19 mouse cellular contexts compared by ENCODE assay signal in genomic region chr9:35365975-35366374, GRCm38 (mm10). TPM values are rescaled to one million over a fixed set of nuclear protein-coding genes. Genes with fewer than 3 reads are reported as not detected.
DNase-seq lines count a peak whose midpoint lies in the region; ATAC-seq and TF ChIP-seq lines count a peak whose summit lies in the region.
"Had no signal": no experiment of that assay in that cellular context is flagged by ENCODE, and none has a peak within 500 bp of the region (broad histone marks: within the 10 kb centered on the region; RNA-seq: fewer than 3 reads in every experiment).

No protein-coding gene starts in this region.

- DNase-seq in gastrocnemius, adult 2 months, result peak; percentile 50
- no peak for DNase-seq in gastrocnemius, postnatal 25 days
- DNase-seq in 3T3-L1 (ENCODE audit: low read depth, low spot score), result peak; percentile 60
- peak; percentile 86 for DNase-seq in Patski (ENCODE audit: low read depth, low spot score)
- DNase-seq in cerebellum, postnatal 14 days, result no peak
- no peak for DNase-seq in thymus, adult 18-20 months
- DNase-seq in left cerebral cortex, adult 18-20 months (ENCODE audit: low spot score in 2 of 2), result no peak
- DNase-seq: adrenal gland, adult 2 months; adrenal gland, postnatal 25 days; cerebellum, adult 2 months; gastrocnemius, postnatal 10 days; heart, postnatal 36 days had no signal

- no peak overlapping the region for H3K4me3 ChIP-seq in gastrocnemius, adult 2 months
- H3K4me3 ChIP-seq: heart, embryonic 12.5 days; hindbrain, embryonic 12.5 days had no signal

- 0 out of 2 replicates have a peak overlapping the region, but pooled peaks have one; percentile 12 for H3K27ac ChIP-seq in gastrocnemius, adult 2 months
- H3K27ac ChIP-seq: hindbrain, embryonic 12.5 days had no signal

- CTCF ChIA-PET in Patski (lab: Charles Lee), result interaction anchor here (1.0 kb wide), 1 partner anchor 29 kb away, joined by 3 read pairs; no protein-coding TSS in a partner anchor

- ATAC-seq in Patski, result peak; percentile 63
- ATAC-seq: CD4-positive, CD25-positive, alpha-beta regulatory T cell, adult 4 months; forebrain, embryonic 14.5 days; hindbrain, embryonic 16.5 days; inflammation-experienced regulatory T-cells, adult 6 months; intestine, postnatal 0 days had no signal

- in situ Hi-C loops in Patski (cut with MboI; ENCODE audit: low pct_unique_long_range_greater_than_20kb), result no loop called here

- POLR2A ChIA-PET in Patski (lab: Charles Lee), result no interaction called here

- intact Hi-C loops in gastrocnemius, adult 2 months (cut with DNase I), result no loop called here

- no peaks in the 10 kb centered on the region for H3K27me3 ChIP-seq in Patski
- H3K27me3 ChIP-seq: heart, embryonic 12.5 days had no signal

- no peak for TF ChIP-seq CTCF in gastrocnemius, adult 2 months (IDR thresholded peaks at IDR 0.05)
- no peak for TF ChIP-seq CTCF in Patski (IDR thresholded peaks at IDR 0.05)

RNA-seq across cellular contexts. Expression of gene Cdon, which starts 55.0 kb away (rescaled TPM):
- total RNA-seq in gastrocnemius, adult 2 months (2021), result 10 to 100 TPM; 12.4 to 12.9 TPM
- 10 to 100 TPM; 13.5 to 16.7 TPM for total RNA-seq in gastrocnemius, postnatal 25 days (2021)
- 35.7 TPM for polyA plus RNA-seq in Patski (2021)
- 1 to 10 TPM; 7.8 to 9.4 TPM for total RNA-seq in left cerebral cortex, adult 18-20 months (2021)

Comparison
In these comparisons a context has a peak if more than half of its experiments do, and no peak if none do; other contexts are left out.
1. DNase-seq: peak in gastrocnemius, adult 2 months (single experiment), 3T3-L1 (single experiment) and Patski (single experiment); none in gastrocnemius, postnatal 25 days (single experiment), cerebellum, postnatal 14 days (0 of 2), thymus, adult 18-20 months (0 of 2) and left cerebral cortex, adult 18-20 months (0 of 2).